Mouse (Mus musculus) bone marrow macrophage, adult 2 months (primary cell): ENCODE measurements around the gene Telo2.

Experiments used
- CTCF ChIP-seq: IDR thresholded peaks from 2 replicates; pipeline ENCODE4 v1.5.1; 2012; ENCODE audit warnings: low read depth, mild to moderate bottlenecking, low read length, moderate library complexity
- POLR2A ChIP-seq: IDR thresholded peaks from 2 replicates; pipeline ENCODE4 v1.6.1; 2012; ENCODE audit warnings: mild to moderate bottlenecking, low read depth, low read length, borderline replicate concordance

GRCm38 (mm10) chr17:25068690-25069089 is 47.1 kb downstream of the Telo2 start:
- TF ChIP-seq CTCF (no peak), POLR2A (no peak)
